Mouse (Mus musculus) thymus, postnatal 4 days (tissue): ENCODE measurements around the gene Xpo1.
"Not testable (repeated sequence)": the region's sequence is repeated elsewhere in the genome, so short reads cannot be mapped to it uniquely, and the experiment has no call there.

ENCODE experiments used
- DNase-seq: peaks from one replicate; pipeline ENCODE4 v3.0.0; 2021

Gene Xpo1

DNA sequence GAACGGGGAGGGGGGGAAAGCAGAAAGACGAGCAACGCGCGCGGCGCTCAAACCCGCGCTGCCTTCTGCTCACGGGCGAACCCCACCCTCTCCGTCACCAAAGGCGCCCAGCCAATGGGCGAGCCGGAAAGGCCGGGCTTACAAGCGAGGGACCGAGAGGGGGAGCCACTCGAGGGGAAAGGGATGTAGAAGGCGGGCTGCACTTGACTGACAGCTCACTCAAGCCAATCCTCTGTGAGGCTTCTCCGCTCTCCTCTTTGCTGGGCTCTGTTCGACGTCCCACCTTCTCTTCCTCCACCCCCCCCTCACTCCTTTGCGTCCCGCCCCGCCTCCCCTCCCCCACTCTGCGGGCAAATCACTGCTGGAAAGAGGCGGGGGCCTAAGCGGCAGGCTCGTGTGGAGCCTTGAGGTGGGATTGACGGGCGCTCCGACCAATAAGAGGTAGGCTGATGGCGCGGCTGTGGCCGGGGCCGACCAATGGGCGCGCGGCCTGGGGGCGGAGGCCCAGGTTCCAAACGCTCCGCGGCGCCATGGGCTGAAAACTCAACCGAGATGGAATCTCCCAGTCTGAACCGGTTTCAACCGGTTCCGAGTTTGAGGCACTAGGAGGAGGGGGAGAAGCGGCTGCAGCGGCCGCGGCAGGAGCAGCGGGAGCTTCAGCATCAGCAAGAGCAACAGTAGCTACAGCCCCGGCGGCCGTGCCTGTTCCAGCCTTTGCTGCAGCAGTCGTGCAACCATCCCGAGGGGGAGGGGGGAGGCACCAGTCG lies at the start of gene Xpo1:
Gene Xpo1, plus strand, starts transcription at position 615 of the 767 bp plus-strand sequence.
- DNase-seq: peak; percentile 99

DNA sequence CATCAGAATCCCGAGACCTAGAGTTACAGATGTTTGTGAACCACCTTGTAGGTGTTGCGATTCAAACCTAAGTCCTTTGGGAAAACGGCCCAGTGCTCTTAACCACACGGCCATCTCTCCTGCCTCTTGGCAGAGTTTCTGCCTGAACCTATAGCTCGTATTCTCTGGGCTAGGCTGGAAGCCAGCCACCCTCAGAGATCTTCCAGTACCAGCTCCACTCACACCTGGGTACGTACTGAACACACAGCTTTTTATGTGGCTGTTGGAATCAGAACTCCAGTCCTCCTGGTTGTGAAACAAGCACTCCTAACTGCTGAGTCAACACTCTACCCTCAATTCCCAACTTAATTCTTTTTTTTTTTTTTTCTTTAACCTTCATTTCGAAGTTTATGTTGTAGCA lies 46.1 kb upstream of the Xpo1 start:
- DNase-seq: no peak

DNA sequence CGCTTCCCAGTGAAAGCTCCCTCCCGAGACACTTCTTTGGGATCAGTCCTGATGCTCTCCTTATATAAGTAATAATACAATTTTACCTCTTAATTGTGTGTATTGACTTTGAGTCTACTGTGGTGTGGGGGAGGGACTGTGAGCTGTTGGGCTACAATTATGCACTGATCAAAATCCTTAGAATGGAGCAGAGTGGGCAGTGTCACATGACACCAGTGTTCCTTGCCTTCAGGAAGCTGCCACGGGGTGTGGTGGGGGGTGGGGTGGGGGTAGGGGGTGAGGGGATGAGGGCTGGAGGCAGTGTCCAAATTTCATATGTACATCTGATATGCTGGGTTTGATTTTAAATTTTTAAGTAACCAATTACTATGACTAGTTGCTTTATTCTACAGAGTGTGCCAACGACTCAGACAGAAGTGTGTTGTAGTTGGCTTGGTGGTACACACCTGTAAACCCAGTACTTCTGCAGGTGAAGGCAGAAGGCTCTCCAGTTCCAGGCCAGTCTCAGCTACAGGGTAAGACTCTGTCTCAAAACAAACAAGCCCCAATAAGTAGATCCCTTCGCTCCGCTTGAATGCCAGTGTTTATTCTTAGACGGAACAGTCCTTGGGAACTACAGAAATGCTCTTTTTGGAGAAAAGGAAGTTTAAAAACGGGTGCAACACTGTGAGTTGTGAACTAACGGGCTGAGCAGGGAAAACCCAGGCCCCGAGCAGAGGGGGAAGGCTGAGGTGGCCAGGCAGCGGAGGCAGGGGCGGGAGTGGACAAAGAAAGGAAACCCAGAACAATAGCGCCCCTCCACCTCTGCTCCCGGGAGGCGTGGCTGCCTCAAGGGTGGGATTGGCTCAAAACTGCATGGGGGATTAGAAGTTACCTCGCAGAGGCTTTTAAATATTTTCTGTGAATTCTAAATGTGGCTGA lies 45.0 kb upstream of the Xpo1 start:
- peak; percentile 12 for DNase-seq

DNA sequence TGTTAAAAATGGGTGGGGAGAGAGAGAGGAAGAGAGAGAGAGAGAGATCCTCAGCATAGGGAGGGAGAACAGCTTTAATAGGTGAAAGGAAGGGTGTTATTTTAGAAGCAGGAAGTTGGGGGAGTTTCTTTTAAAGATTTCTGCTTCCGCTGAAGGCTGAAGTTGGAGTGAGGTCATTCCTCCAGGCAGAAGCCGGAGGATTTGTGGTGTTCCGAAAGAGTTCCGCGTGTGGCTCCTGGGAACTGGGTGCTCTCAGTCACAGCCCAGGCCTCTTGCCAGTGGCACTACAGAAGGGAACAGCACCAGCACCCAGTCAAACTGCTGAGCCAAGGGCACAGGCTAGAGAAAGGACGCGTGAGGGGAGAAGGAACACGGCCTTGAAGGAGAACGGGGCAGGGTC lies 38.4 kb upstream of the Xpo1 start:
- DNase-seq: no peak

DNA sequence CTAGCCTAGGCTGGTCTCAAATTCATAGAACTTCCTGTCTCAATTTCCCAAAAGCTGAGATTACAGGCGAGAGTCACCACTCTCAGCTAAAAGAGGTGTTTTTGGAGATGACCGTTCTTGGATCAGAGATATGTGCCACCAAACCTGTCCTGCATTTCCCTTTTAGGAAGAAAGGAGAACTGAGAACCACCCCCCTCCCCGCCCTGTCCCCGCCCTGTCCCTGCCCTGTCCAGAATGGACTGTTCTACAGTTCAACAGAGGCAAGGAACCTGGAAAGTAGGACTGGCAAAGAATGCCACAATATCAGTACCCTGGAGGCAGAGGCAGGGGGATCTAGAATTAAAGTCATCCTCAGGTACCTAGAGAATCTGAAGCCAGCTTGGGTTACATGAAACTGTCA lies 19.8 kb upstream of the Xpo1 start:
- no peak for DNase-seq

DNA sequence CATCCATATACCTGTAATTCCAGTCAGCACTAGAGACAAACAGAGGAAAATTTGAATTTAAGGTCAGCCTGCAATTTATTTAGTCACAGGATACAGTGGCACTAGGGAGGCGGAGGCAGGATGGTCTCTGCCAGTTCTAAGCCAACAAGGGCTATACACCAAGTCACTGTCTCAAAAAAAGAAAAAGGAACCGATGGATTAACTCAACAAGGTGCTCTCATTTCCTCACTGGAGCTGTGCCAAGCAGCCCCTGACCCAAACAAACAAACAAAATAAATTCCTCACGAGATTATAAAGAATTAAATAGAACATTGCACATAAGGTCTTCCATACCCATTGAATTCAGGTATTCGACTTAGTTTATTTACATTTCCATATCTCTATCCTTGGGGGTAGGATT lies 1.9 kb upstream of the Xpo1 start:
- no peak for DNase-seq

DNA sequence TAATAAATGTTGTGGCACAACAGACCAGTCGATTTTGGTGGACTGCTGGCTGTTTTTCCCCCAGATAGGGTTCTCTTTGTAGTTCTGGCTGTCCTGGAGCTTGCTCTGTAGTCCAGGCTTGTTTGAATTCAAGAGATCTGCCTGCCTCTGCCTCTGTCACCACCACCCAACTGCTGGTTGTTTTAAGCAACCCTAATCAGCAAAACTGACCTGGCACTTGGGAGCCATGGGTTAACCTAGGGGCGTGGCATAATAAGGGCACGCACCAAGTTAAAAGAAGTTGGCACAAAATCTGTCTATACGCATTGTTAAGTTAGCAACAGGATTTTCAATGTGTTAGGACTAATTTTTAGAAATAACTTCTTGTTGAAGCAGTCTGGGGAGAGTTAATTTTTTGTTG lies 1.3 kb upstream of the Xpo1 start:
- DNase-seq: no peak

DNA sequence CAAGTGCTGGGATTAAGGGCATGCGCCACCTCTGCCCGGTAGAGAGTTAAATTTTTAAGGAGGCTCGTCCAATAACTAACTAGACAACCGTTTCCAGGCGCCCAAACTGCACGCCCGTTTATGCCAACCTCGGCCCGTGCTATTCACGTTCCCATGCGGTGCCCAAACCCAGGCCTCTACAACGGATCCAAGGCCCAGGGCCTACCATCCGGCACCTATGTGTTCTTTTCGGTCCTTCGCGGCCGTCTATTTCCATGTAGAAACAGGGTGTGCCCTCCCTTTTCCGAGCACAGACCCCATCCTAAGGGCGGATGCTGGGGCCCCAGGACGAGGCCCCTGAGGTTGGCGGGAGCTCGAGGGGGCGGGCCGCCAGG lies 801 bp upstream of the Xpo1 start:
- no peak for DNase-seq

DNA sequence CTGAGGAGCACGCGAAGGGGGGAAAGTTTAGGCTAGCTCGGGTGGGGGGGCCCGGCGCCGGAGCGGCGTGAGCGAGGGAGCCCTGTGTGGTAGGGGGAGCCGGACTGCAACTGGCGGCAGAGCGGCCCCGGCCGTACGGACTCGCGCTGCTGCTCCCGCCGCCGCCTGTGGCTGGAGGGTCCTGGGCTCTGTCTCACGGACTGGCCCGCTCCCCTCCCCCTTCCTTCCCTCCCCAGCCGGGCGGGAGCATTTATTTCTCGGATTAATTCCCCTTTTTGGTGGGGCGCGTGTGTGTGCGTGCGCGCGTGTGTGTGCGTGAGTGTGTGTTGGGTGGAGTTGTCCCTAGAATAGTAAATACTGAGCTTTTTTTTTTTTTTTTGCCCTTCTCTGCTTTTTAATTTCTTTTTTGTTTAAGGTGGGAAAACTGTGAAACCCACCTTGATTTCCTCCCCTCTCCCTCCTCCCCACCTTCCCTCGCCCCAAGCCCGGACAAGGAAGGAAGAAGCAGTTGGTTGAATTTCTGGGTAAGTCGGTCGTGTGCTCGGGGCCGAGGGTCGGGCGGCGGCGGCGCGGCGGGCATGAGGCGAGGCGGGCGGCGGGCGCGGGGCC lies 457 bp downstream of the Xpo1 start:
- no peak for DNase-seq

DNA sequence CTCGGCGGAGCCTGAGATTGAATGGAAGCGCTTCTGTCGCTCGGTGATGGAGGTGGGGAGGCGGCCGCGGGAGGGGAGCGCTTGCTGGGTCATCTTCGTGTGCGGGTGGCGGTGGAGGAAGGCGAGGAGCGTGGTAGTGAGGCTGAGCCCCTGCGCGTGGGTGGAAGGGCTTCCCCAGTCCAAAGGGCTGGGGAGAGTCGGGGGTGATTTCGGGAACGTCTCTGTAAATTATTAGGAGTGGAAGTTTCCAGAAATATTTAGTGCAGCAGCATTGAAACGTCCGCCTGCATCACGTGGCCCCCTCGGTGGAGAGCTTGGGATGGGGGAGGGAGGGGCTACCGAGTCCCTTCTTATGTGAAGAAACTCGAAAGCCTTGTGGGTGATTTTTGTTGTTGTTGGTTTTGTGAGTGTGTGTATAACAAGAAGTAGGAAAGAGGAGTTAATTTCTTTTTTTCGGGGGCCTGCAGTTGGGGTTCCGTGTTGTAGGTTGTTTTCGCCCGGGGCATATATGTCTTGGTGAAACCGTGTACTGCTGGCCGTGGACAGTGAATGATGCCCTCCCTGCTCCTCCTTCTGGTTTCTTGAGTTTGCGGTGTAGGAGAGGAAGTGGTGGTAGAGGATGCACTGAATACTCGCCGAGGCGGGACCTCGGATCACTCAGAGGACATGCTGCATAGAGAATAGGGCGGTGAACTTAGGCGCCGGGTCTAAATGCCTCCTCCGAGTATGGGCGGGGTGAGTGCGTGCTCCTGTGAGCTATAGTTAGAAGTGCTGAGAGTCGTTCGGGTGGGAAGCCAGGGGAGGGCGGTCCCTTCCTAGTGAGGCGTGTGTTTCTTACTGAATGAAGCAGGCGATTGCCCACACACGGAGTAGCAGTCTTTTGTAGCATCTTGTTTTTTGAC lies 1.2 kb downstream of the Xpo1 start:
- peak; percentile 81 for DNase-seq

DNA sequence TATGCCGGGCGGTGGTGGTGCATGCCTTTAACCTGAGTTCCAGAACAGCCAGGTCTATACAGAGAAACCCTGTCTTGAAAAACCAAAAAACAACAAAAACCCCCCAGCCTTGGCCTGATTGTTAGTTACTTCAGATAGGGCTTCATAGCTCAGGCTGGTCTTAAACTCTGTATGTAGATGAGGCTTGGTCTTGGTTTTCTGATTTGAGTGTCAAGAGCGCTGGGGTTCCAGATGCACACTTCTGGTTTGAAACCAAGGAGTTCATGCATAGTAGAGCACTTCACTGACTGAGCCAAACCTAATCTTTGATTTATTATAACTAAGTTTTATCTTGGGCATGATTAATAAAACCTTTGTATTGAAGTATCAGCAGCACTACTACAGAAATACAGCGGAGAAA lies 3.2 kb downstream of the Xpo1 start:
- DNase-seq: no peak

DNA sequence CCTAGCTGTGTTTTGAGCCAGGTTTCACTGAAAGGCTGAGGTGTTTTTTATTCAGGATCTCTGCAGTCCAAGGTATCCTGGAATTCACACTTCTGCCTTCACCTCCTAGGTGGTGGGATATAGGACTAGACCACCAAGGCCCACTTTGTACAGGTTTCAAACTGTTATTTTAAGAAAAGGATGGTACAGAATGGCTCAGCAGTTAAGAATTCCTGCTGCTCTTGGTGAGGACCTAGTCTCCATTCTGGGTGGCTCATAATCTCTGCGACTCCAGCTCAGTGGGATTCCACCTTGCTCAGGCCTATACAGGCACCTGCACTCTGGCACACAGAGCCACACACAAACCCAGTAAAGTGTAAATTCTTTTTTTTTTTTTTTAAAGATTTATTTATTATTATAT lies 3.6 kb downstream of the Xpo1 start:
- DNase-seq: no peak

DNA sequence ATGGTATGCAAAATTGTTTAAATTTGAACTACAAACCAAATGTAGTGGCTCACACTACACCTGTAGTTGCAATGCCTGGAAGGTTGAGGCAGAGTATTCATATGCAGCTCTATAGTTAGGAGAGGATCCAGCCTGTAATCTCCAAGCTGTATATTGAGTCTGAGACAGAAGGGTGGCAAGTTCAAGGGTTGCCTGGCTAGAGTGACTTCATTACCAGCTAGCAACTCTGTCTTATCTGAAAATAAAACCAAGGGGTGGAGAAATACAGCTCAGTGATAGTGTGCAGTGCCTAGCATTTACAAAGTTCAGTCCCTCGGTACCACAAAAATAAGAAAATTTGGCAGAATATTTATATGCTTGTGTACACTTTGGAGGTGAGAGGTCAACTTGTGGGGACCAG lies 4.3 kb downstream of the Xpo1 start:
- no peak for DNase-seq

DNA sequence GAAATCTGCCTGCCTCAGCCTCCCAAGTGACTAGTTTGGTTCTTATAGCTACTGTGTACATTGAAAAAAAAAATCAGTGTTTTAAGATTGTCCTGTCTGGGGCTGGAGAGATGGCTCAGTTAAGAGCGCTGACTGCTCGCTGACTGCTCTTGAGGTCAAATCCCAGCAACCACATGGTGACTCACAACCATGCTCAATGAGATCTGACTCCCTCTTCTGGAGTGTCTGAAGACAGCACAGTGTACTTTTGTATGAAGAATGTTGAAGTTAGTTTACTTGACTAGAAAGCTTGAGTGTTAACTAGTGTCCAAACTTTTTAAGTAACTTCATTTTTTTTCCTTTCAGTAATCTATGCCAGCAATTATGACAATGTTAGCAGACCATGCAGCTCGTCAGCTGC lies 5.6 kb downstream of the Xpo1 start:
- no peak for DNase-seq

DNA sequence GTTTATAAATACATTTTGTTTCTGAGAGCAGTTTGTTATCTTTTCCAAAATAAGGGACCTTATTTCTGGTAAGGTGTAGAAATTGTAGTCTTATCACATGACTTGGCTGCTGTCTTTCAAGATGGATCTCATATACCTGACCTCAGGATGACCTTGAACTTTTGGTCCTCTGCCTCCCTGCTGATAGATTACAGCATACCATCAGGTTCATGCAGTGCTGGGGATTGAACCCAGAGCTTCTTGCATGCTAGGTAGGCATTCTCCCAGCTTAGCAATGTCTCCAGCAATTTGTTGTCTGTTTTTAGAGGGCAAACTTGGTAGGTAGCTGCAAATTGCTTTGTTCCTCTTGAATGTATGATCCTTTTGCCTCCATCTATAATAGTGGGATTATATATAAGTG lies 9.1 kb downstream of the Xpo1 start:
- DNase-seq: no peak

DNA sequence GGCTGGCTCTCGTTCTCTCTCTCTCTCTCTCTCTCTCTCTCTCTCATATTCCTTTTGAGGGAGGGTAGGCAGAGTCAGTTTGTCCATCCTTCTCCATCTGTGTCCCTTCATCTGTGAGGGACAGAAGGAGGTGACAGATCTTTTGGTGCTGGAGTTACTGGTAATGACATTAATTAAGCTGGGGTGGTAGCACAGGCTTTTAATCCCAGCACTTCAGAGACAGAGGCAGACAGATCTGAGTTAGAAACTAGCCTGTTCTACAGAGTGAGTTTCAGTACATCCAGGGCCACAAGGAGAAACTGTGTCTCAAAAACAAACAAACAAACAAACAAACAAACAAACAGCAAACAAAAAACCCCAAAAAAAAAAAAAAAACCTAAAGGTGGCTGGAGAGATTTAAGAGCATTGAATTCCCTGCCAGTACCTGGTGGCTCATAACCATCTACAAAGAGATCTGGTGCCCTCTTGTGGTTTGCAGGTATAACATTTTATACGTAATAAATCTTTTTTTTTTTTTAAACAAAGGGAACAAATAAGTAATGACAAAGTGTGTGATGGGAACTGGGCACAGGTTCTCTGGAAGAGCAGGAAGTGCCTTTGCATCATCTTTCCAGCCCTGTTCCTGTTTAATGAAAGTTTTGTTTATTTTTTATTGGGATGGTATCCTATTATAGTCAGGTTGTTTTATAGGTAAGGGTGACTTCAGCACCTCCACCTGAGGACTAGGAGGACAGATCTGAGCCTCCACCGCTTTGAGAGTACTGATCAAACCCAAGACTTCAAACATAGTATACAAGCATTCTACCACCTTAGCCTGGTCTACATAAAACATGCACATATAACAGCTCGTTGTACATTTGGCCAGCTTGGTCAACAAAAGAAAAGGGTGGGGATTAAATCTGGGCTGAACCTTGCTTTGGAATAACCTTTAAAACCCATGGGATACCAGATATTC lies 16.2 kb downstream of the Xpo1 start:
- peak; percentile 32 for DNase-seq

DNA sequence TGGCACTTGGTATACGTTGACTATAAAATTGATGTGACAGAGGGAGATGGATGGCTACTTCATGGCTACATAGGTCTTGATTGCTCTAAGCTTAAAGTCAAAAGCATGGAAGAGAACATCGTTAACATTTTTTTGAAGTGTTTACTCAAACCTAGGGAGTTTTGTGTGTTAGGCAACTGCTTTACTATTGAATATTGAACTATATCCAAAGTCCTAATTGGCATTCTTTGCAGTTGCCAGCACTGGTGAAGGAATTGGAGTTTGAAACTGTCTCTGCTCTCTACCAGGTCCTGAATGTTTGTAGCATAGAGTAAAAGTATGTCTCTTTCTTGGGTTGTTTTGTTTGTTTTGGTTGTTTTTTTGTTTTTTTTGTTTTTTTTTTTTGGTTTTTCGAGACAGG lies 19.9 kb downstream of the Xpo1 start:
- no peak for DNase-seq

DNA sequence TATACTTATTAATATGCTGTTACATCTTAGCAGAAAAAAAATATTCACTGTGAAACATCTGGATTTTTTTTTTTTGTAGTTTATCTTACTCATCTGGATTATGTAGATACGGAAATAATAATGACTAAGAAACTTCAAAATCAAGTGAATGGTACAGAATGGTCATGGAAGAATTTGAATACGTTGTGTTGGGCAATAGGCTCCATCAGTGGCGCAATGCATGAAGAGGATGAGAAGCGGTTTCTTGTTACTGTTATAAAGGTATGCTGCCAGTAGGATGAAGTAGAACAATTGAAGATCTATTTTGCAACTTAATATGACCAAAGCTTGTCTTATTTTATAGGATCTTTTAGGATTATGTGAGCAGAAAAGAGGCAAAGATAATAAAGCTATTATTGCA lies 28.6 kb downstream of the Xpo1 start:
- no peak for DNase-seq

DNA sequence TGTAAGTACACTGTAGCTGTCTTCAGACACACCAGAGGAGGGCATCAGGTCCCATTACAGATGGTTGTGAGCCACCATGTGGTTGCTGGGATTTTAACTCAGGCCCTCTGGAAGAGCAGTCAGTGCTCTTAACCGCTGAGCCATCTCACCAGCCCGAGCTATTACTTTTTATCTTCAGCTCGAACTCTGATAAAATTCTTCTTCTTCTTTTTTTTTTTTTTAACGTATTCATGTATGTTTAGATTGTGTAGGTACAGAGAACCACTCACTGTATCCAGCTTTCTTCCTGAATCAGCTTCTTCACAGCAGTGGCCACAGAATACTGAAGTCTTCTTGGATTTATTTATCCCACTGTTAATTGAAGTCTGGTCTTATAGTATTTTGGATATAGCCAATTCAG lies 33.0 kb downstream of the Xpo1 start:
- not testable (repeated sequence) for DNase-seq

DNA sequence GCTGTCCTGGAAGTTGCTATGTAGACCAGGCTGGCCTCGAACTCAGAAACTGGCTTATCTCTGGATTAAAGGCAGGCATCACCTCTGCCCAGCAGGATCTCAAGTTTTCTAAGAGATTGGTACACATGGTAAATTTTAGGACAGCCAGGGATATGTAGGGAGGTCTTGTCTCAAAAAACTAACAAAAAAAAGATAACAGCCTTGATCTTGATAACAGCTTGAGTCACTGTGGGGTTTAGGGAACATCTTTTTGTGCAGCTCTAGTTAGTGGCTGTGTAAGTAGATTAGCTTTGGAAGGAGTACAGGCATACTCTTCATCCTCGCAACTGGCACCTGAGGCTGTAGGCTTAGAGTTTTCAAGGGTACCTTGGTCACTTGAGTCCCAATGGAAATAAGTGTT lies 41.5 kb downstream of the Xpo1 start:
- DNase-seq: no peak

DNA sequence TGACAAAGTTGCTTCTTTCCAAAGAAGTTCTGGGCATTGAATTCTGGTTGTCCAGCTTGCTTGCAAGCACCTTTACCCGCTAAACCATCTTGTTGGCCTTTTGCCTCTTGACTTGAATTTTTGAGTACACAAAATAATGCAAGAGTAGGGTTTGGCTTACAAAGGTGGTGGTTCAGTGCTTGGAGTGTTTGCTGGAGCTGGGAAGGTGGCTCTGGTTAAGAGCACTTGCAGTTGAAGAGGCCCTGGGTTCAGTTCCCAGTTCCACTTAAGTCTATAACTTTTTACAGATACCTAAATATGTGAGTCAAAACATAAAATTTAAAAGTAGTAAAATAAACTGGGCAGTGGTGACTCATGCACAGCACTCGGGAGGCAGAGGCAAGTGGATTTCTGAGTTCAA lies 42.5 kb downstream of the Xpo1 start:
- DNase-seq: no peak

DNA sequence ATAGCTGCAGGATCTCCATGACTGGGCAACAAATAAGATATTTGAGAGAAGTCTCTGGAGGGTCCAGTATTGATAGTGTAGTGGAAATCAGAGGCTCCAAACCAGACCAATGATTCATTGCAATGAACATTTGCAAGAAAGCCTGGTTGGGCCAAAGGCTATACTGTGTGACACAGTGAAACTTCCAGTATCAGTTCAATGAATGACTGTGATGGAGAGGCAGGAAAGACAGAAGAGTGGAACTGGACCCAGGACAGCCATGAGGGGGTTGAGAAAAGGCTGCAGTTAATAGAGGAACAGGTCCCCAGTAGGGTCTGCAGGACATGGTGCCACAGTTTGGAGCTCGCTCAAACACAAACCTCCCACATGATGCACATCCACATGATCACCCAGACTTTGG lies 44.1 kb downstream of the Xpo1 start:
- no peak for DNase-seq
